Mouse (Mus musculus) layer of hippocampus, postnatal 25 days (tissue): ENCODE results near the gene Olfr979. TPM values are rescaled to one million over a fixed set of nuclear protein-coding genes. Genes with fewer than 3 reads are reported as not detected.
"Not testable (repeated sequence)": the region's sequence is repeated elsewhere in the genome, so short reads cannot be mapped to it uniquely, and the experiment has no call there.

ENCODE experiments used
- DNase-seq, 2 experiments: peaks; one replicate each; pipeline ENCODE4 v3.0.0; 2022; ENCODE audit warnings: mixed read lengths in 2 of 2, low spot score in 1 of 2; ENCODE audit errors: extremely low spot score in 1 of 2
- total RNA-seq, 2 experiments: library from RNA; stranded (reverse); gene quantifications; 2 replicates each; pipeline ENCODE4 v1.2.3; 2021

Olfr979 gene
- total RNA-seq = not detected

DNA sequence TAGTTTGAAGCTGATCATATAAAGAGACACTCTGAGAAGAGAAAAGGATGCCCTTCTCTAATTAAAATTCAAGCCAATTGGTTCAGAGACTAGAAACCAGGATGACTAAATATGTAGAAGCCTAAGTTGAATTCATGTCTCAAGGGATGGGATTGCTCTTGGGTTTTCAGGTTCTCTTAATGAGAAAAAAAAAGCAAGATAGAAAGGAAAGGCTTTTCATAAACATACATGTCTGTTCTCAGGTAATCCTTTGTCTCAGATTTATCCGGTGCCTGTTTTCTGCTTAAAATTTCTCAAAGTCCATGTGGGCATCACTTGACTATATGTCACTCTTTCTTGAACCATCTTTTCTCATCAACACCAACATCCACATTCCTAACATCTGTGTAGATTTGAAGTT, at the start of gene Olfr979:
Olfr979 (minus strand) TSS at position 101 of the 400 bp plus-strand sequence.
- DNase-seq = no peak

DNA sequence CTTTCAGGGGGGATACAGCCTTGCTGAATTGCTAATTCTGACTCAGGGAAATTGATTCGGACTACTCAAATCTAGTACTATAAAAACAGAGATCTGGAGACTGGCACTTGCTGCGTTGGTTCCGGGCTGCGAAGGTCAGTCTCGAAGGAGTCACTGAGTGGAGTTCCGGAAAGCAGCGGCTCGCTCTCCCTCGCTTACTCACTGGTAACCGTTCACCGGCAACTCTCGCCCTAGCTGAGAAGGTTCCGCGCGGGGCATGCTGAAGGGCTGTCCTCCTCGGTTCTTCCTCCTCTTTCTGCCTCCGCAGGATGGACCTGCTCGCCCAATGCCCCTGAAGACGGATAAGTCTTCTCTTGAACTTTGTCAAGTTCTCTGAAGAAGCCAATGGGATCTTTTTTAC, 46.9 kb upstream of the Olfr979 start:
- no peak for DNase-seq

DNA sequence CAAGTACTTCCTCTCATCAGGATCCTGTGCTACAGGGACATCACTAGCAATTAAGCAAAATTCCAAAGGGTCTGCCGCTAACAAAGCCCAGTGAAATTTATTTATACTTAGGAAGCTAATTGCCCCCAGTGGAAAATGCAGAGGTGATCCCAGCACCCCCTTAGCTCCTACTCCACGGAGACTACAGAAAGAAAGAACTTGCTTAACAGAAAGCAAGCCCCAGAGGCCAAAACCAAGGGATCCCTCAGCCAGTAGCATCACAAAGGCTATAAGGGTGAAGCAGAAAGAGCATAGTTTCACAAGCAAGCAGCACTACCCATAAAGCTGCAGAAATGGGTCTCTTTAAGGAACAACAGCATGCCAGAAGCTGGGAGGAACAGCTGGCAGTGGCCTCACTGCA, 17.9 kb upstream of the Olfr979 start, which contains the start of gene Olfr981:
Olfr981 (plus strand) TSS at position 301 of the 400 bp plus-strand sequence.
- no peak for DNase-seq

DNA sequence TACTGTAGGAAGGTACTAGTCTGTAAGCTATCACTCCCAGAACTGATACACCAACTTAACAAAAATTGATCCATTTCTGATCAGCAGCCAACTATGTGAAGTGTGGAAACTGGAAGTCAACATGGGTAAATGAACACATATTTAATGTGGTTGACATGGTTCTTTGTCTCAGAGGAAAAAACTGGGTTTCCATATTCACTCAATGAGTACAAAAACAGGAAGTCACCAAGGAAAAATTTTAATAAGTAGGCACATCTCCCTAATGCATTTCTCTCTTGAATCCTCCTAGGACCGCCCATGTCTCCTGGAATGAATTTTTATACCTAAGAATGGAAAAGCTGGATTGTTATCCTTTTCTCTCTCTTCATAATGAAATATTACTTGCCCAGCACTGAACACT, 6.2 kb upstream of the Olfr979 start, which contains the start of gene Olfr980:
Olfr980 (minus strand) TSS at position 101 of the 400 bp plus-strand sequence.
- DNase-seq = no peak

DNA sequence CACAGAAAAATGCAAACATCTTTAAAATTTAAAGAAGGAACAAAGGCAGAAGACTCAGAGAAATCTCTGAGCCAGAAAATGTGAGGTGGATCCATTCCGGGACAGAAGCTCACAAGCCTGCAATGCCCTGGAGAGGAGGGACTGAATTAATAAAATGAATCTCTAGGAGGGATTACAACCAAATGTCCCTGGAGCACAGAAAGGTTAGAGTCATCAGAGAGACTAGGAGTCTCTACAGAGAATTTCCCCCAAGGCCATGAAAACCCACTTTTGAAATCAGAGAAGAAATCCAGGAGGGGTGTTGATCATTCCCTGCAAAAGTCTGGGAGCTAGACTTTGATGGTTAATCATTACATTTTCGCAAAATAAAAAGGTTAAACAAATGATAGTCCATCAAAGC, 11.5 kb downstream of the Olfr979 start, which contains the start of gene Olfr978:
Olfr978 (plus strand) TSS at position 301 of the 400 bp plus-strand sequence.
- no peak for DNase-seq

DNA sequence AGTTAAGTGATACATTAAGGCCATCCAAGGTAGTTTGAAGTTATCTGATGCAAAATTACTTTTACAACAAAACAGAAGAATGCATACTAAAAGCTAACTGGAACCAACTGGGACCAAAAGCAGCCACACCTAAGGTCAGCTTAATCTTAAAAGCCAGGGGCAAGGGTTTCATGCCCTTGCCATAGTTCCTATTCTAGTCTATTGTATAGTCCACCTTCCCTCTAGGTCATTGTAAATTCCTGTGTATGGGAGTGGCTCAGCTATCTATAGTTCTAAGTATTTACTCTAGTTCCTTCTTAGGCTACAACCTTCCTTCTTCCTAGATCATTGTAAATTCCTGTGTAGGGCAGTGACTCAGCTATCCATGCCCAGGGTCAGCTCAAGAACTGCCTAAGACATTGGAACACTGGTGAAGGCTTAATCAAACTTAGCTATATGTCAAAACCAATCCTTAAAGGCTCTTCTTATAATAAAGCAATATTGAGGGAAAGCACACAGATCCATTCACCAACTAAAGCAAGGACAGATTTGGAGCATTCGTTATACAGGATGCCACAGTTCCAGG, 26.6 kb downstream of the Olfr979 start:
- not testable (repeated sequence) for DNase-seq

DNA sequence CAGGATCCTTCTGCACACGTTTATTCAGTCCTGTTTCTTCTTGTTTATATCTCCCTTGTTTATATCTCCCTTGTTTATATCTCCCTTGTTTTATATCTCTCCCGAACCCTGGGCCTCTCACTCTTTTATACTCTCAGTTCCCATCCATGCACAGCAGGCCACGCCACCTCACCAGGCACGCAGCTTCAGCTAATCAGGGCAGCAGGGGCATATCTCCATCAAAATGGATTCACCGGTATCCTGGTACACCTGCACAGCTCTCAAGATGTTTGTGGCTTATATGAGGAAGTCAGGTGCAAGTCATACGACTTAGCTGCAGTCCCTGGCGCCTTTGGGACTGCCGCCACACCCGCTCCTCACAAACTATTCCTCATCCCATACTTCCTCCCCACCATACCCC, 42.2 kb downstream of the Olfr979 start, which contains the start of gene Olfr976:
Olfr976 (minus strand) TSS at position 101 of the 400 bp plus-strand sequence.
- not testable (repeated sequence) for DNase-seq

DNA sequence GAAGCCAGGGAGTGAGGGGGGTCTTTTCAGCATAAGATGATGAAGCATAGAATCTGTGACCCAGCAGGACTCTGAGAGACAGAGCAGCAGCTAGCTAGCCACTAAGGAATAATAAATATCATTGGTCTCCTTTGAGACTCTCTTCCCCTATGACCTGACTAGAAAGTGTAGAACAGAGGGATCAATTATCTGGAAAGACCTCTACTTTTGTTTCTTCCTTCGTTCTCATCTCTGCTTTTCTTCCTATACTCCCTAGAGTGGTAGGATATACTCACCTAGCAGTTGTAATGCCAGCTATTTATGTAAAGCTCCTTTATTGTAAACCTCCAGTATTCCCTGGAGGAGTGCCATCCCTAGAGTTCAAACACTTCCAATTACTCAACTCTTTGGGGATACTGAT, 51.3 kb downstream of the Olfr979 start, which contains the start of gene Olfr975:
Olfr975 (minus strand) TSS at position 101 of the 400 bp plus-strand sequence.
- no peak for DNase-seq

Other genes with a start within 250 kb of the Olfr979 start
- not detected for gene Olfr968, start 220.2 kb downstream of the Olfr979 start, total RNA-seq
- not detected for gene Olfr969, start 212.5 kb downstream of the Olfr979 start, total RNA-seq
- gene Olfr970, start 194.6 kb downstream of the Olfr979 start, total RNA-seq = not detected
- not detected for gene Olfr971, start 166.6 kb downstream of the Olfr979 start, total RNA-seq
- gene Olfr972, start 137.0 kb downstream of the Olfr979 start, total RNA-seq = not detected
- gene Olfr229, start 96.1 kb downstream of the Olfr979 start, total RNA-seq = not detected
- gene Olfr974, start 66.0 kb downstream of the Olfr979 start, total RNA-seq = not detected
- gene Olfr975, start 51.4 kb downstream of the Olfr979 start, total RNA-seq = not detected
- not detected for gene Olfr976, start 42.3 kb downstream of the Olfr979 start, total RNA-seq
- gene Olfr978, start 11.4 kb downstream of the Olfr979 start, total RNA-seq = not detected
- gene Olfr980, start 6.1 kb upstream of the Olfr979 start, total RNA-seq = not detected
- not detected for gene Olfr981, start 18.0 kb upstream of the Olfr979 start, total RNA-seq
- gene Olfr982, start 70.4 kb upstream of the Olfr979 start, total RNA-seq = not detected
- not detected for gene Olfr983, start 90.1 kb upstream of the Olfr979 start, total RNA-seq
- gene Olfr984, start 110.7 kb upstream of the Olfr979 start, total RNA-seq = not detected
- not detected for gene Olfr985, start 126.7 kb upstream of the Olfr979 start, total RNA-seq
- gene Tmem225, start 144.7 kb upstream of the Olfr979 start, total RNA-seq = not detected
- gene Olfr986, start 177.5 kb upstream of the Olfr979 start, total RNA-seq = under 1 TPM in 1 of 2 experiments, not detected in 1; 0.14 TPM
- 1 to 10 TPM; 3.4 to 3.8 TPM for gene Zfp202, start 188.9 kb upstream of the Olfr979 start, total RNA-seq